Mouse (Mus musculus): ENCODE measurements around the gene Eml5.

The Eml5 gene

DNA sequence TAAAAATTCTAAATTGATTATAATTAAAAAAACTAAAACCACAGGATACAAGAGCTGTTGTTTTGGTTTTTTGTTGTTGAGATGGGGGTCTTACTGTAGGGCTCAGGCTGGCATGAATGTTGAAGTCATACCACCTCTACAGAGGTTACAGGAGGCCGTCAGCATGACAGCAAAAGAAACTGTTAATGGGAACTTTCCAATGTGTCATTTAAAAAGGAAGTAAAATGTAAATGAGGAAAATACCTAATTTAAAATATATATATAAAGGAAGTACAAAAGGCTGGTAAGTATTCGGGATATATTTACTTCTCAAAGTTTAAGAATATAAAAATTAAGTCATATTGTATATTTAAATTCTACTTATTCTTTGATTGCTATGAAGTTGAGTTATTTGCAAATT is 65.8 kb downstream of the Eml5 start:
- no peak for ATAC-seq (ENCODE audit: insufficient number of reproducible peaks, low FRiP score, low TSS enrichment)

DNA sequence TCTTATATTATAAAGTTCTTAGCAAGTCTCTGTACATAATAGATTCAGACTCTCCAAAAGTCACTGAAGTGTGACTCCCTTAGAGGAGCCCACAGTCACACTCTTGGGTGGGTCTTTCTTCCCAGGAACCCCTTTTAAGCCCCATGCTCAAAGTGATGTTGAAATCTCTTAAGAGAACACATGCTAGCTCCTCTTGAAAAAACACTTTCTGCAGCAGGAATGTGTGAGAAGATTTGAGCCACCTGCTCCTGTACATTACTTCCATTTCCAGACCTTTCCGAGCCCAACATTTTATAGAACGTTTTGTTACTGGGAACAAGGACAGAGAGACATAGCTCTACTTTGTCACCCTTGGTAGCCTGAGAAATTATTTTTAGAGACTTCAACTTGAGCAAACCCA is 66.4 kb downstream of the Eml5 start:
- ATAC-seq (ENCODE audit: insufficient number of reproducible peaks, low FRiP score, low TSS enrichment), result no peak

DNA sequence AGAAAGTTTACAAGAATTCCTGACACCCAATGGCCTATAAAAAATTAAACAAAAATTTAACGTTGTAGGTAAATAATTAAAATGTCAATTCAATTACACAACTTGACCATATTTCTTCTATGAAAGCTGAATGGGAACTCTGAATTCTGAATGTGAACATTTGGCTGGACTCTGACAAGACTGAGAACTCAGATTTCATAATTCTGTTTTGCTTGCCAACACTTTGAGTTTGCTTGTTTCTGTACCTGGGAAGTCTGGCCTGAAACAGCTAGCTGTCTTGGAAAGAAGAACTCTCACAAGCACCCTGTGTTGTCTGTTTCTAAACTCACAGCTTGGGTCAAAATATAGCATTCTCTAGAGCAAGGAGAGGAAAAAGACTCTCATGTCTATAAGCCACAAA is 67.4 kb downstream of the Eml5 start:
- ATAC-seq (ENCODE audit: insufficient number of reproducible peaks, low FRiP score, low TSS enrichment), result no peak

DNA sequence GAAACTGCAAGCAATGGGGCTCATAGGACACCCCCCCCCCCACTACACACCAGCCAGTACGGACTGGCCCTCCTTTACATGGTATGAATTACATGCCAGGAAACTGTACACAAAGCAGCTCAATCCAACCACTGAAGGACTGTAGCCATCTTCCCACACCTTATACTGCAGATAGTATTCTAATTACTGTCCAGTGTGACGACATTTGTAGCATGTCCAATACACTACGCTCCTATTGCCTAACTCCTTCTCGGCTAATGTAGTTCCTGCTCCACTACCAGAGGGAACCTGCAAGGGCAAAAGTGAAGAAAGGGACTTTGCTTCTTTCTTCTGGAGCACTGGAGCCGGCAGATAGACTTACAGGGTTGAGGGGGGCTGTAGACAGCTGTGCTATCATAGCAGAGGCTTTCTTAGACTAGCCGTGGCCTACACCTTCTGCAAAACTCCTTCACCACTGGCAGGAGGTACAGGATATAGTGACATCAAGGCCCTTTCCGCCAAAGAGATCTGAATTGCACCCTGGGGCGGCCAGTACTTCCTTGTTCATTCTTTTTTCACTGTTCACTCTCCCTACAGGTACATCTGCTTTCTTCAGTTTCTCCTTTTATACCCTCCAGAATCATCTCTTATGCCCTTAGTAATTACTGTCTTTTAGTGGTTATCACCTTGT is 68.2 kb downstream of the Eml5 start:
- ATAC-seq (ENCODE audit: insufficient number of reproducible peaks, low FRiP score, low TSS enrichment), result no peak

DNA sequence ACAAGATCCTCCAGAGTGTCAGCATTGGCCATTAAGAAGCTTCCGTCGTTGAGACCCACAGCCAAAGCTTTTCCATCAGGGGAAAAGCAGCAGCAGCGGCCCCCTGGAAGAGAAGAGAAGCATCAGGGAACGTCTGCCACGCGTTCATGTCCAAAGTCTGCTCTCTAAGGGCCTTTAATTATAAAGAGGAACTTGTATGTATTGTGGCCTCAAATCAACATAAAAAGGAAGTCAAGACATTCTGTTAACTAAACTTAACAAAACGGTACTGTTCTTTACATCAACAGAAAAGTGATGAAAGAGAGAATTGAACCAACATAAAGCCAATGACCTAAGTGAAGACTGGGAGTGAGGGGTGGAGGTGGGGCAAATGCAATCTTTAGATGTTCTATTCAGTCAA is 70.2 kb downstream of the Eml5 start:
- no peak for ATAC-seq (ENCODE audit: insufficient number of reproducible peaks, low FRiP score, low TSS enrichment)

DNA sequence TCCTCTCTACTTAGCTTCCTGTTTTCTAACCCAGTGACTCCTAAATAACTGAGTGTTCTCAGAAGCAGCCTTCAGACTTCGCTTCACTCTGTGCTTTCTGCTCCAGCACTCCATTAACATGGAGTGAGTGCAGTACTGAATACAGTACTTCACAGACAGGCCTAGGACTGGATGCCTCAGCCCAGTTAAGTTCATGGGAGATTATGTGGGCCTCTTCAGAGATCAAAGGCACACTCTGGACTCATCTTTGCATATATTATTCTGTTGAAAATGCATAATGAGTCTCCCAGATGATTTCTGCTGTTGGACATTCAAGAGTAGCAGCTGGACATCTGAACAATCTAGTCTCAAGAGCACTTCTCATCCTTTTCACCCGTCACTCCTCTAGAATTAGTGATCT is 80.5 kb downstream of the Eml5 start:
- no peak for ATAC-seq (ENCODE audit: insufficient number of reproducible peaks, low FRiP score, low TSS enrichment)

DNA sequence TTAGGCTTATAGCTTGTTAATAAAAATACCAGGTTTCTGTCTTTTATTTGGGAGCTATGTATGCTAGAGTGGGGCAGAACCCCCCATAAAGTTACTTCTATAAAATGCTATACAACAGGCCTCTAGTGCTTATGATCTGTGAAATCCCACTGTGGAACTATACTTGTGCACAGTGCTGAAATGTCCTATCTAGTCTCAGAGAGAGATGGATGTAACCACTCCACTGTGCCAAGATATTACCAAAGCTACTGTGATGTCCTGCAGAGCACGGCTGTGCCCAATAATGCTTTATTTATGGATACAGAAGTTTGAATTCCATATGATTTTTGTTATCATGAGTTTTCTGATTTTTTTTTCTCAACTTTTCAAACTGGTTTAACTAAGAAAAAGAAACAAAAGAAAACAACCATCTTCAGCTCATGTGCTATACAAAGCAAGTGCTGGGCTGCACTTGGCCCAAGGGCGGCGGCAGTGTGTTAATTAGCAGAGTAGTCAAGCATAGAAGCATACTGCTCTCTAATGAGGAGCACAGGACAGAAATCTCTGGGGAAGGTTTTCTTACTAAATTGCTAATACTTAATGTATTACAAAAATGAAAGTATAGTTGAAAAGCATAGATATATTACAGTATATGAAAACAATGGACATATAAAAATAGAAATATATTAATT is 97.1 kb downstream of the Eml5 start:
- ATAC-seq (ENCODE audit: insufficient number of reproducible peaks, low FRiP score, low TSS enrichment), result peak; percentile 79

DNA sequence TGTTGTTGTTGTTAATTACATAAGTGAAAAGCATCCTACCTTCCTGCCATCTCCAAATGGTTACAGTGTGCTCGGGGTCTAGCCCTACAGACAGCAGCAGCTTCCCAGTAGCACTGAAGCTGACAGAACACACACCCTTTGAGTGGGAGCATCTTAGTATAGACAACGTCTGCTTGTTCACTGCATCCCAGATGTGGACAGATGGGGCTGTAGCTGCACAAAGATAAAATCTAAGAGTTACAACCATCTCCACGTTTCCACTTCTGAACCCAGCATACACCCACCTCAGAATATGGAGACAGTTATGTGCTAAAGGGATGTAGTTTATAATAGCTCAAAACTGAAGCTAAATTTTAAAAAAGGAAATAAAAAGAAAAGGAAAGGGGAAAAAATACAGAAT is 99.0 kb downstream of the Eml5 start:
- no peak for ATAC-seq (ENCODE audit: insufficient number of reproducible peaks, low FRiP score, low TSS enrichment)

DNA sequence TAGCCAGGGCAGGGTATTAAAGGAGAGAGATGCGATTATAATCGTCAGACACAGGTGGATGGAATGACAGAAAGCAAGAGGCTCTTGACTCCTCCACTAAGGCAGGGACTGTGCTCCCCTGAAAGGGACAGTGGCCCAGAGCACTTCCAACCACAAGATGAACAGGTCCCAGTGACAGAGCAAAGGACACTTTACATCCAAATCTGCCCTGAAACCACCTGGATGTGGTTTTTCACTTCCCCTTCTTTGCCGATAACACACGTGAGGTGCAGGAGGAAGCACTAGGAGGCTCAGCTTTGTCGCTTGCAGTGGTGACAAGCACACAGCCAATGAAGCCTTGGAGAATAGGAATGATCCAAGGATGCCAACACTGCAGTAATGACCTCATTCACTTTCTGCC is 101.0 kb downstream of the Eml5 start:
- no peak for ATAC-seq (ENCODE audit: insufficient number of reproducible peaks, low FRiP score, low TSS enrichment)

DNA sequence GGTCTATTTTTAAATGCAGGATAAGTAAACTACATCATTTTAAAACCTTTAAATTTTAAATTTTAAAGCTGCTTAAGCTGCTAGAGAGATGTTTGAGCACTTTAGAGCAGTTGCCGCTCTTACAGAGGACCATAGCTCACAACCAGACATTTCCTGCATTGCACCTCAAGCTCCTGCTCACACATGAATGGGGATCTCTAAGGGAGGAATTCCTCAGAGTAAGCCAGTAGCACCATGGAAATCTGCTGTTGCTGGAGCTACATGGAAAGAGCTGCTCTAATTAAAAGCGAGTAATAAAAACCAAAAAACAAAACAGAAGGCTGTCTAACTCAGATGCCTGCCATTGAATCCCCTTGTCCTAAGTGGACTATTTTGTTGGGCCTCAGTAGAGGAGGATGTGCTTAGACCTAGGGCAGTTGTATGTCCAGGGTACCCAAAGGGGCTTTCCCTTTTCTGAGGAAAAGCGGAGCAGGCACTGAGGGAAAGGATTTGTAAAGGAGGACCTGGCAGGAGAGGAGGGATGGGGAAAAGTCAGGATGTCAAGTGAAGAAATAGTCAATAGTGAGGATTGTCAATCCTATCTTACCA is 105.5 kb downstream of the Eml5 start:
- no peak for ATAC-seq (ENCODE audit: insufficient number of reproducible peaks, low FRiP score, low TSS enrichment)

DNA sequence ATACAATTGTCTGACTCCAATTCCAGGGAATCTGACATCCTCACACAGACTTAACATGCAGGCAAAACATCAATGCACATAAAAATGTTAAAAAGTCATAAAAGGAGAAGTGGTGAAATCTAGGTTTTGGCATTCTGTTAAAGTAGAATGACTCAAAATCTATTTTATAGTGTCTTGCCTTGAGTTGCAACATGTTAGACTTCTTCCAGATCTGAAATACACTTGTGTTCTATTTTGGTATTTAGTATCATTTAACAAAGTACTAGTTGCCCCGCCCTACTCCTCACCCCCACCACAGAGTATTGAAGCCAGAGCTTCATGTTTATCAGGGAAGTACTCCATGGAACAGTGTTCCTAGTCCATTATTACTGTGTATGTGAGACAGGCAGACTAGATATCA is 117.0 kb downstream of the Eml5 start:
- no peak for ATAC-seq (ENCODE audit: insufficient number of reproducible peaks, low FRiP score, low TSS enrichment)

DNA sequence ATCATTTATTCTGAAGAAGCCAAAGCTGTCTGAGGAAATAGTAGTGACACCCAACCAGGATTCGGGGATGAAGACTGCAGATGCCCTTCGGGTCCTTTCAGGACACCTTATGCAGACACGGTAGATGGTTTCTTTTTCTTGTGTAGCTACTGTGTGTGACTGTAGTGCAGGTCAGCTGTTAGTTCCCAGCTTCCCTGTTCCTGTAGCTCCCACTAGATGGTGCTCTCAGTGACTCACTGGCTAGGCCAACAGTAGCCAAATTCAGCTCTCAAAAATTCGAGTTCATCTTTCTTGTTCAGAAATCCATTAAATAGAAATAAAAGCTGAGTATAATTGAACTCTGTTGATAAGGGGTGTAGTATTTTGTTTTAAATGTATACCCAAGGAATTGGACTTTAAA is 122.1 kb downstream of the Eml5 start:
- ATAC-seq (ENCODE audit: insufficient number of reproducible peaks, low FRiP score, low TSS enrichment), result no peak

DNA sequence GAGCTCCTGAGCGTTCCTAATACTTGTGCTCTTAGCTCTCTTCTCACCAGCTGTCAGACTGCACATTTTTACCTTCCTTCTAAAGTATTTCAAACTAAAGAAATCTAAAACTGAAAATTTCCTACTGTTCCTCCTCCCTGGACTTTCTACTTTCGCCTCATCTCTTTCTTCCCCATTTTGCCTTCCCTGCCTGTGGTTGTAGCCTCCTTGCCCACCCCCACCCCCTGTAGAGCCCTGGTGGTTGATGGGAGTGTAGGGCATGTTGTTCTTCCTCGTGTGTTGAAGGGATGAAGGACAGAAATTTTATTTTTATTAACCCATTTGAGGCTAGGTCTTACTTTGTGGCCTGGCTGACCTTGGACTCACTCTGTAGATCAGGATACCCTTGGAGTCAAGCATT is 123.8 kb downstream of the Eml5 start:
- no peak for ATAC-seq (ENCODE audit: insufficient number of reproducible peaks, low FRiP score, low TSS enrichment)

DNA sequence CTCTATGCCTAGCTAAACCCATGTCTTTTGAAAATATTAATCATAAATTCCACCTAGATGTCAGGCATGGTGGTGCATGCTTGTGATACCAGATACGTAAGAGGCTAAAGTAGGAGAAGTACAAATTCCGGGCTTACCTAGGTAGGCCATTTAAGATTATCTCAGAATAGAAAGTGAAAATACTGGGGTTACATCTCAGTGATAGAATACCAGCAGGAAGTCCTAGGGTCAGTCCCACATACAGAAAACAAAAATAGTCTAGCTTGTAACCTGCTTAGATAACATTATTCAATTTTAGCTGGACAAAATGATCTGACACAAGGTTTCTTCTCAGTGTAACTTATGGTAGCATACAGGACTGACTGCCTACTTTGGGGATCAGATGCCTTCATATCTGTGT is 135.0 kb downstream of the Eml5 start:
- ATAC-seq (ENCODE audit: insufficient number of reproducible peaks, low FRiP score, low TSS enrichment), result no peak

DNA sequence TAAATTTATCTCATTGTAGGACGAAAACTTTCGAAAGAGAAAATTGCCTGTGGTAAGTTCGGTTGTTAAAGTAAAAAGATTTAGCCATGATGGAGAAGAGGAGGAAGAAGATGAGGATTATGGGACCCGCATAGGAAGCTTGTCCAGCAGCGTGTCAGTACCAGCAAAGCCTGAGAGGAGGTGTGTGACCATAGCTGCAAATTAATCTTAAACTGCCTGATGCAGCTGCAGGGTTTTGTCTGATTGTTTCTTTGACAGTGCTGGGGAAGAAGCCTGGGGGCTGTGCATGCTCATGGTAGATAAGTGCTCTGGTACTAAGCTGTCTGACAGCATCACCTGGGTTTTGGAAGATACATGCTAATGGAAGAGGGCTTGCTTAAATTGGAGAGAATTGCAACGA is 141.6 kb downstream of the Eml5 start:
- ATAC-seq (ENCODE audit: insufficient number of reproducible peaks, low FRiP score, low TSS enrichment), result no peak

DNA sequence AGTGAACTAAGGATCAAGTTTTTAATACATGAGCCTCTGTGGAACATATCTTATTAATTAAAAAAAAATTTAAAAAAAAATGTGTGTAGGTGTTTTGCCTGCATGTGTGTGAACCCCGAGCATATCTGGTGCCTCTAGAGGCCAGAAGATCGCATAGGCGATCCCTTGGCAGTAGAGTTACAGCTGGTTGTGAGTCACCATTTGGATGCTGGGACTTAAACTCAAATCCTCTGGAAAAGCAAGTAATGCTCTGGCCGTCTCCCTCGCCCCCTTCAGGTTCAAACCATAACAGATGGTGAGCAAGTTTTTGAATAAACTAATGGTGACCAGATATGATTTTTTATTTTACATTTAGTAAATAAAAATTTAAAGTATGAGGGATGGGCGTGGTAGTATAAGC is 143.6 kb downstream of the Eml5 start:
- ATAC-seq (ENCODE audit: insufficient number of reproducible peaks, low FRiP score, low TSS enrichment), result no peak

DNA sequence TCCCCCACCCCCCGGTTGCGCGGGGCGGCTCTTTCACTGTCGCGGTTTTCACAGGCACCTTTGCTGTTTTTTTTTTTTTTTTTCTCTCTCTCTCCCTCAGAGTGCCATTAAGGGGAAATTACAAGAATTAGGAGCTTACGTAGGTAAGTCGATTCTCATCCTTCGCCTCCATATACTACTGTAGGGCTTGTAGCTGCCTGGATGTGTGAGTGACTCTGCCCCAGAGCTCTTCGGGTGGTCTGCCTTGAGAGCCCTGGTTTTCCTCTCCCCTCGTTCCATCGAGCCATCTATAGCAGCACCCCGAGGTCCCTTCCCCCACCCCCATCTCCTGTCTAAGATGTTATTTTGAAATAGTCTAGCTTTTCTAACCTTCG is 153.9 kb downstream of the Eml5 start:
- 0 out of 2 replicates have a peak, but pooled peaks have one; percentile 34 for ATAC-seq (ENCODE audit: insufficient number of reproducible peaks, low FRiP score, low TSS enrichment)

DNA sequence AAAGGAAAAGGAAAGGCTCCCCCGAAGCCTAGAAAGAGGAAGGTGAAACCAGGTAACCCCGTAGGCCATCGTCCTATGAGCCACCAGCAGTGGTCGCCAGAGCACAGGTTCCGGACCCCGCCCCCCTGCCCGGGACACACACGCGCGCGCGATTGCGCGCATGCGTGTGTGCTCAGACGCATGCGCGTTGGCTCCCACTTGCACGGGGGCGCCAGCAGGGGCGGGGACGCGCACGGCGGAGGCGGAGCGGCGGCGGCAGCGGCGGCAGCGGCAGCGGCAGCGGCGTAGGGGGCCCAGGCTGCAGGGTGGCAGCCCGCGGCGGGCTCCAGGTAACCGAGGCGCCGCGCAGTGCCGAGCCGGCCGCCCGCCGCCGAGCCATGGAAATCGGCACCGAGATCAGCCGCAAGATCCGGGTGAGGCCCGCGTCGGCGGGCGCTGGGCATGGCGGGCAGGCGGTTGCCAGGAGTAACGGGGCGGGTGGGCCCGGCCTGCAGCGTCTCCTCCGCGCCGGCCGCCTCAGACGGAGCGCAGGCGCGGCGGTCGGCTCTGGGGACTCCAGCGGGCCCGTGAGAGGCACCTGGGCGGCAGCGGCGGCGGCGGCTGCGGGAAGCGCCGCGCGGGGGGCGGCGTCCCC is 154.4 kb downstream of the Eml5 start, which contains the start of gene Zc3h14:
Zc3h14 (plus strand) TSS at position 219 of the 634 bp plus-strand sequence.
- peak; percentile 88 for ATAC-seq (ENCODE audit: insufficient number of reproducible peaks, low FRiP score, low TSS enrichment)

DNA sequence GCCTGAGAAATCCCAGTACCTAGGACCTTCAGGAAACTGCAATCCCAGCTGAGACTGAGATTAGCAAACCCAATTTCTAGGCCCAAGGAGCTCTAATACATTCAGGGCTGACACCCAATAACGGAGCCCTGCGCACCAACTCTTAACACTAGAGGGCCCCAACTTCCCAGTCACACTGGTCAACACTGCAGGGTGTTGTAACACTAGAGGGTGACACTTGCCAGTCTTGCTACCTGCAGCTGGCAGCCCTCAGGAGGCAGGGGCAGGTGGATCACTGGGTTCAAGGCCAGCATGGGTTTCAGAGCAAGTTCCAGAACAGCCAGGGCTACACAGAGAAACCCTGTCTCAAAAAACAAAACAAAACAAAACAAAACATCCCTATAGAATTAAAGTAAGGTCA is 155.2 kb downstream of the Eml5 start:
- ATAC-seq (ENCODE audit: insufficient number of reproducible peaks, low FRiP score, low TSS enrichment), result 0 out of 2 replicates have a peak, but pooled peaks have one; percentile 17

DNA sequence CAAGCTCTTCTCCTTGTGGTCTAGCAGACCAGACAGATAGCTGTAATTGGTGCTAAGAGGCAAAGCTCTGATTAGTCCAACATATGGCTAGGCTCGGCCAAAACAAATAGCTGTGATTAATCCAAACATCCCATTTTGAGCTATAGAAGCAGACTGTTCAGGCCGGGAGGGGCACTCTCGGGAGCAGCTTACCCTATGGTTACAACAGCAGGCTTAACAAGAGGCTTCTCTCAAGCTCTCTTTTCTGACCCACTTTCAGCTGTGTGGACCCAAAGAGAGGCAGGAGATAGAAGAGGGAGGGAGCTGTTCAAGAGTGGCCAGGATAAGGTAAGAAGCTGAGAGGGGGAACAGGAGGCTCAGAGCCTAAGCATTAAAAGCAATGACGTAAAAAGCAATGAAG is 155.7 kb downstream of the Eml5 start:
- no peak for ATAC-seq (ENCODE audit: insufficient number of reproducible peaks, low FRiP score, low TSS enrichment)

DNA sequence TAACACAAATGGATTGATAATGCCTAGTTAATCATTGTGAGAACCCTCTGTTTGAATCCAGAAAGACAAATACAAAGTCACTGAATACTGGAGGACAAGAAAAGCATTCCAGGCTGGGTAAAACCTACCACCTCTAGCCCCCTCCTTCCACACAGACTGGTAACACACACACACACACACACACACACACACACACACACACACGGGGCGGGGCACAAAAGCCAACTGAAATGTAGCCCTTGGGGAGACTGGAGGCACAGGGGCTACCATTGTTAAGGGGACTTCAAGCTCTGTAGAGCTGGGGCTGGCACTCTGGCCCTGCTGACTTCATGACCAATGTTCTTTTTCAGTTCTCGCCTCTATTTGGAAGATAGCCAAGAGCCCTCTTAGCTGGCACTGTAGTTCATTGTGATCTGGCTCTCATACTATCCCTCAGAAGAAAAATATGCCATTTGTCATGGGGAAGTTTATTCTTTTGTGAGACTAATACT is 160.2 kb downstream of the Eml5 start:
- no peak for ATAC-seq (ENCODE audit: insufficient number of reproducible peaks, low FRiP score, low TSS enrichment)
